Mouse (Mus musculus) neural tube, embryonic 15.5 days (tissue): ENCODE measurements around the gene Zbtb7a. TPM values are rescaled to one million over a fixed set of nuclear protein-coding genes. Genes with fewer than 3 reads are reported as not detected.
"Not testable (repeated sequence)": the region's sequence is repeated elsewhere in the genome, so short reads cannot be mapped to it uniquely, and the experiment has no call there.

ENCODE experiments used
- ATAC-seq: fragments of 200-750 bp; cut with Nextera tagmentation; 2 replicates; pipeline ENCODE4 v1.8.0; 2017; ENCODE audit warnings: mild to moderate bottlenecking, moderate TSS enrichment, moderate library complexity; ENCODE audit not compliant: low FRiP score
- H3K27ac ChIP-seq: fragments of 300-500 bp; sonication (generic); replicated peaks from 2 replicates; pipeline ENCODE4 v1.5.1; 2015; ENCODE audit warnings: mild to moderate bottlenecking, inconsistent platforms
- H3K27me3 ChIP-seq: fragments of 300-500 bp; sonication (generic); replicated peaks from 2 replicates; pipeline ENCODE4 v1.6.1; 2015; ENCODE audit warnings: inconsistent platforms
- H3K36me3 ChIP-seq: fragments of 300-500 bp; sonication (generic); 2 replicates; pipeline ENCODE4 v1.6.1; 2015; ENCODE audit warnings: inconsistent platforms
- H3K4me1 ChIP-seq: fragments of 300-500 bp; sonication (generic); 2 replicates; pipeline ENCODE4 v1.6.1; 2015; ENCODE audit warnings: inconsistent platforms
- H3K4me2 ChIP-seq: fragments of 300-500 bp; sonication (generic); 2 replicates; pipeline ENCODE4 v1.6.1; 2015; ENCODE audit warnings: inconsistent platforms, mild to moderate bottlenecking, moderate library complexity
- H3K4me3 ChIP-seq: fragments of 300-500 bp; sonication (generic); replicated peaks from 2 replicates; pipeline ENCODE4 v1.5.1; 2015; ENCODE audit warnings: mild to moderate bottlenecking, inconsistent platforms
- H3K9ac ChIP-seq: fragments of 300-500 bp; sonication (generic); replicated peaks from 2 replicates; pipeline ENCODE4 v1.6.1; 2015; ENCODE audit warnings: mild to moderate bottlenecking, inconsistent platforms
- H3K9me3 ChIP-seq: fragments of 300-500 bp; sonication (generic); replicated peaks from 2 replicates; pipeline ENCODE4 v1.6.1; 2016; ENCODE audit warnings: inconsistent platforms
- WGBS: fragments of 180-500 bp; shearing (Covaris S2); methylation state at CpG from one replicate; pipeline ENCODE4 v1.1.7; 2015; ENCODE audit warnings: mixed read lengths; 5-methylcytosine and 5-hydroxymethylcytosine counted together
- polyA plus RNA-seq: library from polyadenylated mRNA; unstranded; fragments of >200 nt; fragmentation: Nextera tagmentation; extraction: Ambion mirVana; gene quantifications from 2 replicates; pipeline ENCODE4 v1.2.1, GENCODE M21; 2015

Gene Zbtb7a
- polyA plus RNA-seq, 1 experiment from 2014 or later = 14.8 TPM

GRCm38 (mm10) chr10:81174617-81175344, 39.8 kb downstream of the Zbtb7a start:
- H3K27me3 ChIP-seq = no peaks in the 10 kb centered on the region
- H3K4me3 ChIP-seq = peak overlapping the region; percentile 42
- peak; percentile 72 for ATAC-seq
- peak overlapping the region; percentile 60 for H3K9ac ChIP-seq
- peaks cover 23% of the 10 kb centered on the region for H3K36me3 ChIP-seq
- no peaks in the 10 kb centered on the region for H3K9me3 ChIP-seq
- WGBS = 1% methylated on average over 29 of the region's 29 CpGs
- peak overlapping the region; percentile 95 for H3K27ac ChIP-seq
- peak overlapping the region; percentile 84 for H3K4me2 ChIP-seq
- peaks cover 59% of the 10 kb centered on the region for H3K4me1 ChIP-seq

GRCm38 (mm10) chr10:81175345-81175701, 40.3 kb downstream of the Zbtb7a start:
- Histone ChIP-seq H3K36me3 (peaks cover 28% of the 10 kb centered on the region), H3K9ac (0 out of 2 replicates have a peak overlapping the region, but pooled peaks have one; percentile 60), H3K4me3 (peak overlapping the region; percentile 42), H3K4me1 (peaks cover 59% of the 10 kb centered on the region), H3K4me2 (peak overlapping the region; percentile 84), H3K27ac (peak overlapping the region; percentile 95)
- WGBS = 9% methylated on average over 4 of the region's 4 CpGs
- not testable (repeated sequence) for ATAC-seq, H3K27me3 ChIP-seq, H3K9me3 ChIP-seq

- WGBS = 6% methylated on average over 13 of the region's 13 CpGs
- Histone ChIP-seq H3K27ac (peak overlapping the region; percentile 95), H3K27me3 (no peaks in the 10 kb centered on the region), H3K9ac (peak overlapping the region; percentile 32), H3K4me2 (peak overlapping the region; percentile 84), H3K4me3 (peak overlapping the region; percentile 97), H3K36me3 (peaks cover 35% of the 10 kb centered on the region), H3K9me3 (no peaks in the 10 kb centered on the region), H3K4me1 (peaks cover 60% of the 10 kb centered on the region)
- ATAC-seq = no peak
Observed at GRCm38 (mm10) chr10:81175936-81176465, 41.0 kb downstream of the Zbtb7a start.

GRCm38 (mm10) chr10:81176466-81177271, 41.6 kb downstream of the Zbtb7a start, which contains the start of gene Eef2:
Gene Eef2, plus strand, starts transcription at chr10:81176631.
- peak; percentile 75 for ATAC-seq
- Histone ChIP-seq H3K4me1 (peaks cover 62% of the 10 kb centered on the region), H3K27ac (peak within 1 kb of the TSS; percentile 95), H3K27me3 (no peaks in the 10 kb centered on the region), H3K9ac (peak within 1 kb of the TSS; percentile 96), H3K4me3 (peak within 1 kb of the TSS; percentile 97), H3K36me3 (peaks cover 42% of the 10 kb centered on the region), H3K4me2 (peak within 1 kb of the TSS; percentile 84), H3K9me3 (no peaks in the 10 kb centered on the region)
- WGBS = under 1% methylated on average over 75 of the region's 77 CpGs

GRCm38 (mm10) chr10:81177491-81177925, 42.5 kb downstream of the Zbtb7a start:
- H3K4me3 ChIP-seq = peak overlapping the region; percentile 97
- H3K27me3 ChIP-seq = no peaks in the 10 kb centered on the region
- peaks cover 50% of the 10 kb centered on the region for H3K36me3 ChIP-seq
- no peak for ATAC-seq
- H3K9ac ChIP-seq = peak overlapping the region; percentile 96
- peak overlapping the region; percentile 95 for H3K27ac ChIP-seq
- 13% methylated on average over 16 of the region's 16 CpGs for WGBS
- H3K4me2 ChIP-seq = peak overlapping the region; percentile 84
- H3K9me3 ChIP-seq = no peaks in the 10 kb centered on the region
- H3K4me1 ChIP-seq = peaks cover 69% of the 10 kb centered on the region

GRCm38 (mm10) chr10:81177958-81178712, 43.1 kb downstream of the Zbtb7a start:
- Histone ChIP-seq H3K27me3 (no peaks in the 10 kb centered on the region), H3K9me3 (no peaks in the 10 kb centered on the region), H3K36me3 (peaks cover 50% of the 10 kb centered on the region), H3K27ac (peak overlapping the region; percentile 95; the same call in 1 of the 2 replicates), H3K9ac (peak overlapping the region; percentile 96), H3K4me3 (peak overlapping the region; percentile 97), H3K4me1 (peaks cover 64% of the 10 kb centered on the region), H3K4me2 (peak overlapping the region; percentile 84)
- WGBS = 65% methylated on average over 14 of the region's 14 CpGs
- no peak for ATAC-seq

GRCm38 (mm10) chr10:81178927-81179326, 43.9 kb downstream of the Zbtb7a start:
- Histone ChIP-seq H3K36me3 (peaks cover 52% of the 10 kb centered on the region), H3K4me1 (peaks cover 62% of the 10 kb centered on the region)

GRCm38 (mm10) chr10:81179451-81180342, 44.7 kb downstream of the Zbtb7a start:
- Histone ChIP-seq H3K9me3 (no peaks in the 10 kb centered on the region), H3K27ac (no peak overlapping the region), H3K36me3 (peaks cover 60% of the 10 kb centered on the region), H3K4me1 (peaks cover 62% of the 10 kb centered on the region), H3K9ac (no peak overlapping the region), H3K27me3 (no peaks in the 10 kb centered on the region), H3K4me3 (no peak overlapping the region), H3K4me2 (no peak overlapping the region)
- WGBS = 90% methylated on average over 32 of the region's 32 CpGs
- ATAC-seq = no peak

More at GRCm38 (mm10) chr10:81178927-81179326, 43.9 kb downstream of the Zbtb7a start:
- Histone ChIP-seq H3K9ac (no peak overlapping the region), H3K27me3 (no peaks in the 10 kb centered on the region), H3K4me2 (no peak overlapping the region), H3K27ac (no peak overlapping the region), H3K9me3 (no peaks in the 10 kb centered on the region), H3K4me3 (no peak overlapping the region)
- 93% methylated on average over 11 of the region's 11 CpGs for WGBS
- no peak for ATAC-seq

- peaks cover 54% of the 10 kb centered on the region for H3K4me1 ChIP-seq
- no peak overlapping the region for H3K4me2 ChIP-seq
- H3K36me3 ChIP-seq = peaks cover 71% of the 10 kb centered on the region
- no peak overlapping the region for H3K9ac ChIP-seq
- H3K27ac ChIP-seq = 0 out of 2 replicates have a peak overlapping the region, but pooled peaks have one; percentile 28
- H3K27me3 ChIP-seq = no peaks in the 10 kb centered on the region
- WGBS = 96% methylated on average over 13 of the region's 13 CpGs
- ATAC-seq = no peak
- H3K4me3 ChIP-seq = no peak overlapping the region
- H3K9me3 ChIP-seq = no peaks in the 10 kb centered on the region
Observed at GRCm38 (mm10) chr10:81180946-81181345, 45.9 kb downstream of the Zbtb7a start.

- not testable (repeated sequence) for H3K9ac ChIP-seq, H3K9me3 ChIP-seq, H3K4me2 ChIP-seq, H3K4me3 ChIP-seq, ATAC-seq, H3K27me3 ChIP-seq, H3K27ac ChIP-seq
- 85% methylated on average over 12 of the region's 12 CpGs for WGBS
- Histone ChIP-seq H3K36me3 (peaks cover 77% of the 10 kb centered on the region), H3K4me1 (peaks cover 51% of the 10 kb centered on the region)
Observed at GRCm38 (mm10) chr10:81181860-81182259, 46.8 kb downstream of the Zbtb7a start.
